Comparison of ENCODE assay signal across 8 mouse cellular contexts in the genomic region with DNA sequence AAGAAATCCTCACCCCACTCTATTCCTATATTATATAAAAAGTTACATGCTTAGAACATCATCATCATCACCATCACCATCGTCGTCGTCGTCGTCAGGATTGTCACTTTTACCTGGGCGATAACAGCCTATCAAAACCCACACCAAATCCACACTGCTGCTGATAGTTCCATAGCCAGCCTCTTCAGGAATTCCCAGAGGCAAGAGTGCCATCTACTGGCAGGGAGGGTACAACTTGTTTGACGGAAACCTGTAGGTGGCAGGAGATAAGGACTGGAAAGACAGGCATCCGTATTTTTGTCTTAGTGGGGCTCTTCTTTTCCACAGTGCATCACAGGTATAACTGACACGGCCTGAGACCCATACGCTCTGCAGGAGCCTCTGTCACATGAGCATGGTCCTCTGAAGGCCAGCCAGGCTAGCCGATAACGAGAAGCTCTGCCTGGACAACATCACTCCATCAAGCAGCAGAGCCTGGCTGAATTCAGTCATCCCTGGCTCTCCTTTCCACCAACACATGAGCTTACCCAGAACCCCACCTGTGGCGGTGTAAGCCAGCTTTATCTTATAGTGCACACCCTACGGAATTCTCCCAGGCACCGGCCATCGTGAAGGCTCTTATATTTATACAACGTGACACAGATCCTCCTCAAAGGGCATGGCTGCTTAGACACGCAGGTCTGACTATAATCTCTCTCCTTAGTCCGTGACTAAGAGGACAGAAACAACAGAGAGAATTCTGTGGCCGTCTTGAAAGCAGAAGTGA. TPM values are rescaled to one million over a fixed set of nuclear protein-coding genes. Genes with fewer than 3 reads are reported as not detected.
DNase-seq lines count a peak whose midpoint lies in the region; ATAC-seq lines count a peak whose summit lies in the region.

No protein-coding gene starts in this region.

- no peak for ATAC-seq in hindbrain, embryonic 15.5 days (ENCODE audit: low FRiP score, low read depth)
- peak; percentile 10; the same call in 1 of the 2 replicates for ATAC-seq in midbrain, embryonic 11.5 days (ENCODE audit: low FRiP score)
- ATAC-seq in inflammation-experienced regulatory T-cells, adult 6 months = no peak

- DNase-seq in adipocyte (ENCODE audit: low spot score) = peak; percentile 72
- peak; percentile 88 to 93 for DNase-seq in cerebellum, postnatal 25 days
- DNase-seq in gastrocnemius, adult 18-20 months (ENCODE audit: low spot score) = peak; percentile 37
- DNase-seq in left cerebral cortex, adult 8-10 months (ENCODE audit: low spot score in 2 of 2) = peak; percentile 64 to 69
- DNase-seq in midbrain, embryonic 11.5 days (ENCODE audit: low spot score, missing footprints) = peak; percentile 97
- DNase-seq in spleen, adult 18-20 months = peak; percentile 25 to 68

- 18% methylated on average over 20 of the region's 20 CpGs for WGBS in hindbrain, embryonic 15.5 days
- 9% methylated on average over 20 of the region's 20 CpGs for WGBS in midbrain, embryonic 11.5 days

- H3K9ac ChIP-seq in hindbrain, embryonic 15.5 days = peak overlapping the region; percentile 1; the same call in 1 of the 2 replicates
- no peak overlapping the region for H3K9ac ChIP-seq in midbrain, embryonic 11.5 days (ENCODE audit: low read length)

- no peaks in the 10 kb centered on the region for H3K36me3 ChIP-seq in hindbrain, embryonic 15.5 days
- no peaks in the 10 kb centered on the region for H3K36me3 ChIP-seq in midbrain, embryonic 11.5 days (ENCODE audit: control insufficient read depth, insufficient read depth, low read length)

- peak overlapping the region; percentile 77 for H3K4me2 ChIP-seq in hindbrain, embryonic 15.5 days
- peak overlapping the region; percentile 25 for H3K4me2 ChIP-seq in midbrain, embryonic 11.5 days

- no peaks in the 10 kb centered on the region; the same call in 1 of the 2 replicates for H3K27me3 ChIP-seq in hindbrain, embryonic 15.5 days
- peaks cover 12% of the 10 kb centered on the region; the same call in 1 of the 2 replicates for H3K27me3 ChIP-seq in midbrain, embryonic 11.5 days (ENCODE audit: control insufficient read depth, insufficient read depth, low read length)

- H3K4me3 ChIP-seq in hindbrain, embryonic 15.5 days = peak overlapping the region; percentile 25
- no peak overlapping the region for H3K4me3 ChIP-seq in midbrain, embryonic 11.5 days (ENCODE audit: low read depth, low read length)

- no peaks in the 10 kb centered on the region for H3K9me3 ChIP-seq in hindbrain, embryonic 15.5 days
- H3K9me3 ChIP-seq in midbrain, embryonic 11.5 days (ENCODE audit: control insufficient read depth, low read length) = no peaks in the 10 kb centered on the region

- H3K27ac ChIP-seq in hindbrain, embryonic 15.5 days (replicated peaks) = 0 out of 2 replicates have a peak overlapping the region, but pooled peaks have one; percentile 28
- no peak overlapping the region for H3K27ac ChIP-seq in midbrain, embryonic 11.5 days (ENCODE audit: low read depth, low read length)

- H3K4me1 ChIP-seq in hindbrain, embryonic 15.5 days (replicated peaks) = peaks cover 22% of the 10 kb centered on the region
- peaks cover 12% of the 10 kb centered on the region for H3K4me1 ChIP-seq in midbrain, embryonic 11.5 days (ENCODE audit: control insufficient read depth, insufficient read depth, low read length)

RNA-seq across cellular contexts. Expression of a gene that starts 2.5 kb away (rescaled TPM):
- not detected for total RNA-seq in gastrocnemius, adult 18-20 months (2021)
- polyA plus RNA-seq in hindbrain, embryonic 15.5 days (2015; fragmentation: Nextera tagmentation; extraction: Ambion mirVana) = 25.7 and 30.2 TPM in 2 replicates
- 10 to 100 TPM; 17.0 to 23.1 (median 17.9) TPM for total RNA-seq in left cerebral cortex, adult 8-10 months (2022)
- 12.0 and 13.0 TPM in 2 replicates for polyA plus RNA-seq in midbrain, embryonic 11.5 days (2014; fragmentation: Nextera tagmentation; extraction: Ambion mirVana)
- 1 to 10 TPM in 1 of 3 experiments, under 1 TPM in 1, not detected in 1; 0.69 to 1.8 TPM for polyA plus RNA-seq in inflammation-experienced regulatory T-cells, adult 6 months (2017; shearing (Covaris generic))

Comparison
In these comparisons a context has a peak if more than half of its experiments do, and no peak if none do; other contexts are left out.
1. DNase-seq: peak in every context shown above with its lines; median percentile 97 in midbrain, embryonic 11.5 days; 90 in cerebellum, postnatal 25 days; 72 in adipocyte; 66 in left cerebral cortex, adult 8-10 months; 46 in spleen, adult 18-20 months; 37 in gastrocnemius, adult 18-20 months.